Mouse (Mus musculus) CH12.LX (cell line): Measurements from ENCODE around the gene Apobr. TPM values are rescaled to one million over a fixed set of nuclear protein-coding genes. Genes with fewer than 3 reads are reported as not detected.

ENCODE experiments used
- DNase-seq: peaks from one replicate; pipeline ENCODE4 v3.0.0-alpha.2; 2013; ENCODE audit errors: extremely low read depth
- H3K27ac ChIP-seq: 2 replicates; pipeline ENCODE4 v1.5.1; 2012; ENCODE audit warnings: low read depth, mild to moderate bottlenecking, control low read depth, moderate library complexity; ENCODE audit not compliant: insufficient read depth
- H3K27me3 ChIP-seq: replicated peaks from 2 replicates; pipeline ENCODE3; 2012; ENCODE audit warnings: inconsistent platforms
- H3K36me3 ChIP-seq, 2 experiments: replicated peaks in 1 of 2; 2 replicates each; pipeline versions ENCODE3 to v1.6.1; 2012; ENCODE audit warnings: inconsistent platforms in 1 of 2, low read length in 1 of 2, mild to moderate bottlenecking in 1 of 2, mixed read lengths in 1 of 2, moderate library complexity in 1 of 2; ENCODE audit not compliant: control insufficient read depth in 1 of 2, insufficient read depth in 1 of 2
- H3K4me1 ChIP-seq, 2 experiments: 2 replicates each; pipeline ENCODE4 v1.6.1; 2012; ENCODE audit warnings: inconsistent platforms in 1 of 2, moderate library complexity in 1 of 2; ENCODE audit not compliant: insufficient read depth in 2 of 2, control insufficient read depth in 1 of 2
- H3K4me2 ChIP-seq: 2 replicates; pipeline ENCODE4 v1.6.1; 2012; ENCODE audit warnings: low read depth, mild to moderate bottlenecking, control low read depth; ENCODE audit not compliant: poor library complexity, insufficient read depth, severe bottlenecking
- H3K4me3 ChIP-seq, 3 experiments: fragments of 150-350 bp in 1 of 3; sonication (generic) in 1 of 3; replicated peaks in 1 of 3; 2 replicates each; pipeline versions ENCODE3 to v1.5.1; 2011 to 2012; ENCODE audit warnings: low read depth in 2 of 3, low read length in 2 of 3, mild to moderate bottlenecking in 2 of 3, moderate library complexity in 2 of 3, control low read depth in 1 of 3, improper control_type of control experiment in 1 of 3, inconsistent platforms in 1 of 3, mixed read lengths in 1 of 3; ENCODE audit not compliant: poor library complexity in 1 of 3
- H3K79me2 ChIP-seq: replicated peaks from 2 replicates; pipeline ENCODE4 v1.6.1; 2012; ENCODE audit warnings: mild to moderate bottlenecking, moderate library complexity; ENCODE audit not compliant: control insufficient read depth, poor library complexity, insufficient read depth, severe bottlenecking; ENCODE audit errors: extremely low read depth
- H3K9ac ChIP-seq: 2 replicates; pipeline ENCODE4 v1.6.1; 2012; ENCODE audit warnings: low read depth, mild to moderate bottlenecking, control low read depth, moderate library complexity; ENCODE audit not compliant: insufficient read depth
- H3K9me3 ChIP-seq: replicated peaks from 2 replicates; pipeline ENCODE3; 2012; ENCODE audit warnings: low read length, inconsistent platforms, mixed read lengths
- BHLHE40 ChIP-seq: IDR thresholded peaks from 2 replicates; pipeline ENCODE4 v1.6.1; 2011; ENCODE audit warnings: mild to moderate bottlenecking, low read depth, low read length, improper control_type of control experiment
- CHD2 ChIP-seq: IDR thresholded peaks from 2 replicates; pipeline ENCODE4 v1.6.1; 2011; ENCODE audit warnings: low read length, improper control_type of control experiment
- CTCF ChIP-seq, 2 experiments: IDR thresholded peaks in 1 of 2; conservative IDR thresholded peaks in 1 of 2; 2 replicates each; pipeline ENCODE4 v1.5.1; 2011 to 2012; ENCODE audit warnings: low read depth in 2 of 2, low read length in 2 of 2, improper control_type of control experiment in 1 of 2, inconsistent platforms in 1 of 2, mild to moderate bottlenecking in 1 of 2, moderate library complexity in 1 of 2
- ELF1 ChIP-seq: IDR thresholded peaks from 2 replicates; pipeline ENCODE4 v1.6.1; 2014; ENCODE audit warnings: low read depth, mild to moderate bottlenecking, inconsistent platforms, low read length, improper control_type of control experiment
- EP300 ChIP-seq: IDR thresholded peaks from 2 replicates; pipeline ENCODE4 v1.6.1; 2011; ENCODE audit warnings: low read length, improper control_type of control experiment
- ETS1 ChIP-seq: conservative IDR thresholded peaks from 2 replicates; pipeline ENCODE4 v1.6.1; 2012; ENCODE audit warnings: low read depth, mild to moderate bottlenecking, inconsistent platforms, low read length, improper control_type of control experiment, moderate library complexity
- GABPA ChIP-seq: IDR thresholded peaks from 2 replicates; pipeline ENCODE4 v1.6.1; 2012; ENCODE audit warnings: low read depth, low read length, improper control_type of control experiment, inconsistent platforms; ENCODE audit not compliant: insufficient replicate concordance
- HCFC1 ChIP-seq: IDR thresholded peaks from 2 replicates; pipeline ENCODE4 v1.6.1; 2012; ENCODE audit warnings: low read depth, mild to moderate bottlenecking, inconsistent platforms, low read length, improper control_type of control experiment
- IRF4 ChIP-seq: IDR thresholded peaks from 2 replicates; pipeline ENCODE4 v1.6.1; 2014; ENCODE audit warnings: low read depth, mild to moderate bottlenecking, inconsistent platforms, low read length, improper control_type of control experiment
- MEF2A ChIP-seq: IDR thresholded peaks from 2 replicates; pipeline ENCODE4 v1.6.1; 2014; ENCODE audit warnings: low read depth, mild to moderate bottlenecking, inconsistent platforms, low read length, improper control_type of control experiment, borderline replicate concordance
- POLR2A ChIP-seq: IDR thresholded peaks from 2 replicates; pipeline ENCODE4 v1.6.1; 2011; ENCODE audit warnings: low read depth, mild to moderate bottlenecking, improper control_type of control experiment, low read length
- RAD21 ChIP-seq: IDR thresholded peaks from 2 replicates; pipeline ENCODE4 v1.6.1; 2011; ENCODE audit warnings: low read depth, mild to moderate bottlenecking, low read length, improper control_type of control experiment, moderate library complexity
- RCOR1 ChIP-seq: conservative IDR thresholded peaks from 2 replicates; pipeline ENCODE4 v1.6.1; 2012; ENCODE audit warnings: low read depth, mild to moderate bottlenecking, inconsistent platforms, low read length, improper control_type of control experiment
- SIN3A ChIP-seq: IDR thresholded peaks from 2 replicates; pipeline ENCODE4 v1.6.1; 2012; ENCODE audit warnings: low read length, improper control_type of control experiment, inconsistent platforms
- SMC3 ChIP-seq: IDR thresholded peaks from 2 replicates; pipeline ENCODE4 v1.6.1; 2011; ENCODE audit warnings: low read depth, low read length, improper control_type of control experiment
- TBP ChIP-seq: conservative IDR thresholded peaks from 2 replicates; pipeline ENCODE4 v1.6.1; 2011; ENCODE audit warnings: low read depth, low read length, improper control_type of control experiment
- UBTF ChIP-seq: IDR thresholded peaks from 2 replicates; pipeline ENCODE4 v1.6.1; 2012; ENCODE audit warnings: low read depth, mild to moderate bottlenecking, inconsistent platforms, low read length, improper control_type of control experiment, moderate library complexity
- USF1 ChIP-seq: IDR thresholded peaks from 2 replicates; pipeline ENCODE4 v1.6.1; 2014; ENCODE audit warnings: low read depth, mild to moderate bottlenecking, inconsistent platforms, low read length, improper control_type of control experiment
- ZC3H11A ChIP-seq: IDR thresholded peaks from 2 replicates; pipeline ENCODE4 v1.6.1; 2012; ENCODE audit warnings: low read depth, mild to moderate bottlenecking, inconsistent platforms, low read length, improper control_type of control experiment
- ZKSCAN1 ChIP-seq: IDR thresholded peaks from 2 replicates; pipeline ENCODE4 v1.6.1; 2012; ENCODE audit warnings: low read depth, inconsistent platforms, low read length, improper control_type of control experiment, borderline replicate concordance
- ZNF384 ChIP-seq: IDR thresholded peaks from 2 replicates; pipeline ENCODE4 v1.6.1; 2012; ENCODE audit warnings: low read depth, low read length, improper control_type of control experiment, inconsistent platforms
- dilution Hi-C: fragments of 300-500 bp; cut with MboI; formaldehyde crosslinking; loops from 2 replicates; pipeline ENCODE4 v1.14.3; 2020; ENCODE audit warnings: low sequenced_read_pairs; ENCODE audit not compliant: extremely low pct_unique_long_range_greater_than_20kb, extremely low pct_ligation_motif_present
- in situ Hi-C: fragments of 300-500 bp; cut with MboI; formaldehyde crosslinking; loops from 3 replicates; pipeline ENCODE4 v1.14.3; 2019; ENCODE audit warnings: low sequenced_read_pairs, low pct_ligation_motif_present, low pct_unique_long_range_greater_than_20kb, mixed read lengths
- polyA plus RNA-seq: library from polyadenylated mRNA; unstranded; fragments of >175 nt; gene quantifications from 2 replicates; pipeline ENCODE4 v1.2.1, GENCODE M21; 2012; ENCODE audit warnings: low read depth; ENCODE audit not compliant: insufficient read length
- total RNA-seq, 2 experiments: library from RNA; depleted of rRNA; stranded (reverse); fragments of 300-350 nt in 1 of 2; fragments of >200 nt in 1 of 2; gene quantifications; 2 replicates each; pipeline ENCODE4 v1.2.3; 2012 to 2014

Apobr gene
- total and polyA plus RNA-seq, 3 experiments: 1.5 to 9.7 (median 1.8) TPM

- Histone ChIP-seq H3K4me1 (peaks cover 9 to 29% of the 10 kb centered on the region in 2 experiments; a peak in 3 of 4 replicates), H3K79me2 (no peaks in the 10 kb centered on the region), H3K9ac (no peak overlapping the region), H3K9me3 (no peaks in the 10 kb centered on the region), H3K27ac (no peak overlapping the region), H3K27me3 (peaks cover 2% of the 10 kb centered on the region), H3K4me2 (no peak overlapping the region), H3K4me3 (no peak overlapping the region), H3K36me3 (peaks cover 0 to 14% of the 10 kb centered on the region in 2 experiments)
- in situ Hi-C loops: no loop called here
- dilution Hi-C loops: no loop called here
- TF ChIP-seq MEF2A (no peak), TBP (no peak), CTCF (conservative IDR thresholded peaks at IDR 0.05 in 1 of 2, IDR thresholded peaks at IDR 0.05 in 1 of 2; ENCODE audit: low read depth in 2 of 2, low read length in 2 of 2) (no peak; a peak in 1 of 4 replicates), GABPA (no peak), SMC3 (0 out of 2 replicates have a peak, but pooled peaks have one; percentile 9), ZKSCAN1 (no peak), ZC3H11A (no peak), POLR2A (no peak), RCOR1 (no peak), RAD21 (peak; percentile 14), ELF1 (no peak), IRF4 (no peak), USF1 (no peak), ETS1 (no peak), ZNF384 (no peak), UBTF (no peak)
- no peak for DNase-seq
Measured at GRCm38 (mm10) chr7:126587779-126588178, 3.0 kb downstream of the Apobr start.

GRCm38 (mm10) chr7:126594862-126595561, 10.3 kb downstream of the Apobr start, which contains the start of gene Il27:
Gene Il27 (minus strand): TSS chr7:126594941.
- H3K4me2 ChIP-seq: peak within 1 kb of the TSS; percentile 41
- H3K36me3 ChIP-seq: no peaks in the 10 kb centered on the region
- peaks cover 29 to 34% of the 10 kb centered on the region in 2 experiments for H3K4me1 ChIP-seq
- H3K27me3 ChIP-seq: peaks cover 5% of the 10 kb centered on the region
- H3K9me3 ChIP-seq: no peaks in the 10 kb centered on the region
- peak; percentile 55 for DNase-seq
- peak; percentile 70 for TF ChIP-seq BHLHE40
- TF ChIP-seq CHD2: peak; percentile 59
- TF ChIP-seq IRF4: peak; percentile 22; the same call in 1 of the 2 replicates
- no peak for TF ChIP-seq SIN3A
- no peak for TF ChIP-seq EP300
- TF ChIP-seq ETS1: peak; percentile 59
- TF ChIP-seq HCFC1: no peak
- TF ChIP-seq, all 38 proteins: peak for 4
- no peak within 1 kb of the TSS for H3K9ac ChIP-seq
- H3K27ac ChIP-seq: no peak within 1 kb of the TSS
- dilution Hi-C loops: no loop called here
- in situ Hi-C loops: no loop called here
- H3K4me3 ChIP-seq: no peak within 1 kb of the TSS
- H3K79me2 ChIP-seq: no peaks in the 10 kb centered on the region
